Mouse (Mus musculus): ENCODE data around the gene Wdr6.
"Not testable (repeated sequence)": the region's sequence is repeated elsewhere in the genome, so short reads cannot be mapped to it uniquely, and the experiment has no call there.

Wdr6 gene

DNA sequence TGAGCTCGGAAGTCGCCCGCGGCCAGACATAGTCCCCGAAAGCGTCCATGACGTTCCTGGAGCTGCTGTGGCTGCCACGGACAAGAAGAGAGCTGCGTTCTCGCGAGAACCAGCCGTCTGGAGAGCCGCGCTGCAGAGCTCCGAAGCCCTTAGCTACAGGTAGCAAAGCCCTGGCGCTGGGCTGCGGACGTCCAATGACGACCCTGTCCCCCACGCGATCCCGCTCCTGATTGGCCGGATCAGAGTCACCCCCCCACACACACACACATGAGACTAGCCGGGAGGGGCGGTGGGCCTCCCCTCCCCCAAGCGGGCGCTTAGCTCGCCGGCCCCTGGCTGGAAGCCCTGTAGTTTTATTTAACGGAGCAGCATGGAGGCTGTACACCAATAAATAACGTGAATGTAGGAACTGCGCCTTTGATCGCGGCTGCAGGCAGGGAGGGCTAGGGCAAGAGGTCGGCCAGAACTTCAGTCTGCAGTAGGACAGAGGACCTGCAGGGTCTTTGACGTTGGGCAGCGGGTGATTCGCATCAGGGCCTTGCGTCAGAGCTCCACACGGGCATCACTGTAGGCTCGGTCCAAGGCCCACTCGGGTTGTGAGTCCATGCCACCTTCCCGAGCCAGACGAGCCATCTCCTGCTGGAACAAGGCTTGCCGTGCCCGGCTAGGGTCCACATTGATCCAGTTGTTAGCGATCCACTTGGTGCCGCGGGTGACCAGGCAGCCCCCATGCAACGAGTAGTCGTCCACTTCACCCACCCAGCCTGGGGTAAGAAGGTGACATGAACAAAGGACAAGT is at the start of gene Wdr6:
TSS of gene Wdr6 (minus strand) at position 195 of the 799 bp plus-strand sequence.
- DNase-seq = peak; percentile 93 to 95

DNA sequence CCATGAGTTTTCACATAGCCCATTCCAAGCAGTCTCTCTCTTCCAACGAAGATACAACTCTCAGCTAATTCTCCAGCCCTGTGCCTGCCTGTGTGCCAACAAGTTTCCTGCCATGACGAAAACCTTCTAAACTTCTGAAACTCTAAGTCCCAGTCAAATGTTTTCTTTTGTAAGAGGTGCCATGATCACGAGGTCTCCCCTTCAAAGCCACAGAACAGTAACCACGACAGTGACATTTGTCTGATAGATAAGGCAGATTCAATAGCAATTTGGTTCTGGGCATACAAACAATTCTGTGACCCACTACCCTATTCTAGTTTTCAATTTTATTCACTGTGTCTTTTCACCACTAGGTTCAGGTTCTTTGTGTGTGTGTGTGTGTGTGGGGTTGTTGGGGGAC is 49.6 kb upstream of the Wdr6 start:
- no peak for DNase-seq

DNA sequence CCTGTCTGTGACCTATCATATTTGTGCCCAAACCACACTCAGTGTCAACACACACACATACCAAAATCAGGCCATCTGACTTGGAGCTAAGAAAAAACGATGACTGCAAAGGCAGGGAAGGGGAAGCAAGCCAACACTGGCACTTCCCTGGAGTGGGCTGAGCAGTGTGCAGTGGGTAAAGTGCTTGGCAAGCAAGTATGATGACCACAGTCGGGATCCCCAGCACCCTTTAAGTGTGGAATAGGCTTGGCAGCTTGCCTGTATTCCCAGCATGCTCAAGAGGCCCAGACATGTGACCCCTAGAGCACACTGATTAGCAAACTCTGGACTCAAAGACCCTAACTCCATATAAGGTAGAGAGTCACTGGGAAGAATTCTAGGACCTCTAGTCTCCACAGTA is 48.0 kb upstream of the Wdr6 start:
- no peak for DNase-seq

DNA sequence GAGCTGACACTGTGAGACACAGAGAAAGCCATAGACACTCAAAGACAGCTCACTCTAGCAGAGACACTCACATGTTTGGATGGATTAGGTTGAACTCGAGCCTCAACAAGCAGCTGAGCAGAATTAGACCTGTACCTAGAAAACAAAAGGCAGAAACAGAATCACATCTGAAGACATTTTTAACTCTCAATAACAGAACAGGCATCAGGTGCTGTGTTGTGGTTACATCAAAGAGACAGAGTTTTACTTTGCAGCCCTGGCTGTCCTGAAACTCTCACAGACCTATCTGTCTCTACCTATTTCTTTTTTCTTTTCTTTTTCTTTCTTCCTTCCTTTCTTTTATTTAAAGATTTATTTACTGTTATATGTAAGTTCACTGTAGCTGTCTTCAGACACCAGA is 38.8 kb upstream of the Wdr6 start:
- no peak for DNase-seq

DNA sequence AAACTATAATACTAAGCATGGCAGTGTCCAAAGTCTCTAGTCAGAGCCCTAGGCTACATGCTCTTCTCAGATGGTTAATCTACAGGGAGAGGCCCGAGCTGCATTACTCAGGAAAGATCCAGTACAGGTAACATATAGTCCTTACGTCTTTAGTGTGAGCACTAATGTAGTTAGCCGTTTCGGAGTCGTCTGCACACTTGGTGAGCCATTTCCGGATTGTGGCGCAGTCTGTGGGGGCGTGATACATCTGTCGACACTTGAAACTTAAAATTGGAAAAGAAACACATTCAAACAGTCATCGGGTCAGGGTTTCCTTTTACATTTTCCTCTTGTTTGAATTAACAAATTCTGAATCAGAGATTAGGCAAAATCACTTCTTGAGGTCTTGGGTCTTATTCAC is 32.9 kb upstream of the Wdr6 start:
- no peak for DNase-seq

DNA sequence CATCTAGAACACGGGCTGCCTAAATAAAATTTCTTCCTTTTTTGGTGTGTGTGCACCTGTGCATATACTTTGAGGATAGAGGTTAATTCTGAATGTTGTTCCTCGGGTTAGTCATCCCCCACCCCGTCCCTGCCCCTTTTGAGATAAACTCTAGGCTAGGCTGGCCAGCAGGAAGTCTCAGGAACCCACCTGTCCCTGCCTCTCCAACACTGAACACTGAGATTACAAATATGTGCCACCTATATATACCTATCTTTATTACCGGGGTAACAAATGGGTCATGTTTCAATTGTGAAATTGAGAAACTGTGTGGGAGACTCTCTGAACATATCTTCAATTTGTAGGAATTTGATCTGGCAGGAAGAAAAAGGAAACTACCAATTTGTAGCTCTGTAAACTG is 30.4 kb upstream of the Wdr6 start:
- no peak for DNase-seq

DNA sequence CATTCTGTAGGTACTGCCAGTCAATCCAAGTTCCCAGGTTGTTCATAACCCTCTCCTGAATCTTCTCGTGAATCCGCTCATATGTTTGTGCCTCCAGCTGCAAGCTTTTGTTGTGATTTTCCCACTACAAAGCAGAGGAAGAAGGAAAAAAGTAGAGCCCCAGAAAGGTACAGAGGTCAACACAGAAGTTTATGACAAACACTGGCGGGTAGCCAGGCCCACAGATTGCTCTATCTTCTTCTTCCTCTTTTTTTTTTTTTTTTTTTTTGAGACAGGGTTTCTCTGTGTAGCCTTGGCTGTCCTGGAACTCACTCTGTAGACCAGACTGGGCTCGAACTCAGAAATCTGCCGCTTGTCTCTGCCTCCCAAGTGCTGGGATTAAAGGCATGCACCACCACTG is 29.4 kb upstream of the Wdr6 start:
- DNase-seq = not testable (repeated sequence)

DNA sequence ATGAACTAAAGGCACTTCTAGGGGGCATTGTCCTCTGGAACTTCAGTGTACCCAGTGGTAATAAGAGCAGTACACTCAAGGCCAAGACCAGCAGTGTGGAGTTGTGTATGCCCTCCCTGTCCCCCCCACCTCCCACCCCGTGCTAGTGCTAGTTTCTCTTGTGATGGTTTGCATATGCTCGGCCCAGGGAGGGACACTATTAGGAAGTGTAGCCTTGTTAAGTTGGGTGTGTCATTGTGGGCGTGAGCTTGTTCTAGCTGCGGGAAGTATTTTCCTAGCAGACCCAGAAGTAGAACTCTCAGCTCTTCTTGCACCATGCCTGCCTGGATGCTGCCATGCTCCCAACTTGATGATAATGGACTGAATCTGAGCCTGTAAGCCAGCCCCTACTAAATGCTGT is 23.4 kb upstream of the Wdr6 start:
- no peak for DNase-seq

DNA sequence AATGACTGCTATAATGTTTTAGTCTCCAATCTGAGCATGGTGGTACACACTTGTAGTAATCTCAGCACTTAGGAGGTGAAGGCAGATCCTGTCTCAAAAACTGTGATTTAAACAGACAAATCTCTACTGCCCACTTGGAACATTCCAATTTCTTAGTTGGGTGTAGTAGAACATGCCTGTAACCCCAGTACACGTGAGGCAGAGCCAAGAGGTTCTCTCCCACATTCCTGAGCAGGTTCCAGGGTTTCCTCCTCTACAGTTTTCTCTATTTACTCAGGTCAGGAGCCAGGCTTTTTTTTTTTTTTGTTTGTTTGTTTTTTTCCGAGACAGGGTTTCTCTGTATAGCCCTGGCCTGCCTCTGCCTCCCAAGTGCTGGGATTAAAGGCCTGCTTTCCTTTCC is 21.5 kb upstream of the Wdr6 start:
- no peak for DNase-seq

DNA sequence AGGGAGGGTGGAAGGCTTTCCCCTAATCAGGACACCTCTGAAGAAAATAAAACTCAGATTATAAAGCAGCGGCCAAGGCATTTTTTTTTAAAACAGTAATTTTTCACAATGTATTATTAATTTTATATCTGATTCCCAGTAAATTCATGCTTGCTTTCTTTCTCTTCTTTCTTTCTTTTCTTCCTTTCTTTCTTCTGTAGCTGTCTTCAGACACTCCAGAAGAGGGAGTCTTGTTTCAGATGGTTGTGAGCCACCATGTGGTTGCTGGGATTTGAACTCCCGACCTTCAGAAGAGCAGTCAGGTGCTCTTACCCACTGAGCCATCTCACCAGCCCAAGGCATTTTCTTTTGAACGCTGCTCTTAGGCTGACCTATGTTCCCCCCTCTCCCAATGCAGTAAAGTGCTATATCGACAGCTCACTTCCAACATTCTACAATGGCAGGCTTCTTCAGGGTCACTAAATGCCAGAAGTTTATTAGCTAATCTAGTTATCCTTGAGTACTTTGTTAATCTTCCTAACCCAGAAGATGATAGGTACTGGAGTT is 20.6 kb upstream of the Wdr6 start:
- DNase-seq = no peak

DNA sequence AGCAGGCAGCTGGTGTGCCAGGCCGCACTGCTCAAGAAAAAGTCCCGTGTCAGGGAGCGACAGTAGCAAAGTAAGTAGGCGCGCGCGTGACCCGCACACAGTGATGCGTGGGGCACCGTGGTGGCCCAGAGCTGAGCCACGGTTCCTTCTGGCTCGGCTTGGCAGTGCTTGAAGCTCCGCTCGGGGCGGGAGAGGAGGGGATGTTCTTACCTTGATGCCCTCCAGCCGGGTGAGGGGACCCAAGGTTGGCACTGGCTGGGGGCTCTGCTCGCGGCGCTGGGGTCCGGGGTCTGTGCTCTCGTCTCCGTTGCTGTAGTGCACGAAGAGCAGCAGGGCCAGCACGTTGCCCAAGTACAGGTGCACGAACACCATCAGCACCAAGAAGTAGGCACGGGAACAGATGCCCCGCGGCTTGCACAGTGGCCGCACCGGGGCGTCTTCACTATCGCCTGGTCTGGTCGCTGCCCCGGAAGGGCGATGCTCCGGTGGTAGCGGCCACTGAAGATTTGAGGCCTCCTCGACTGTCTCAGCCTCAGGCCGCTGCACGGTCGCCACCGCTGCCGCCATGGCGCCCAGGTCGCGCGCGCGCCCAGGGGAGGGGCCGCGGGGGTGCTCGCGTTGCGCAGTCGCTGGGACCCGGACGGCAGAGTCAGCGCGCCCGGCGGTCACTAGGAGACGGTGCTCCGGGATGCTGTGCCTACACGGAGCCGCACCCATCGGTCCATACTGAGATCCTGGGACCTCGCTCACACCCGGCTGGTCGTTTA is 18.6 kb upstream of the Wdr6 start, which contains the start of gene P4htm:
TSS of gene P4htm (minus strand) at position 670 of the 767 bp plus-strand sequence.
- peak; percentile 22 to 29 for DNase-seq

DNA sequence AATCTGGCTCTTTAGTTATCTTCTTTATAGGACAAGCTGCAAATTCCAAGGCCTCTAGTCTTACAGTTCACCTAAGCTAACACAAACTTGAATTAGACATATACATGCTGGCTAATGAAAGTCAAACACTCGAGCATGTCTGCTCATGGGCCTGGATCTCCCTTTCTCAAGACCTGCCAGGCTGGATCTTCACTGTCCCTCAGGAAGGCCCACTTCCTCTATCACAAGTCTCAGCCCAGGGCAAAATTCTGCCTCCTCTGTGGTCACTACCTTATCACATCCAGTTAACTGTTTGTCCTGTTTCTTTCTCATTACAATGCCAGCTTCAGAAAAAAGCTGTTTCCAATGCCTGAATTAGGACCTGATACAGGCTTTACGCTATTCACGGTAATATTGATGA is 15.8 kb upstream of the Wdr6 start:
- no peak for DNase-seq

DNA sequence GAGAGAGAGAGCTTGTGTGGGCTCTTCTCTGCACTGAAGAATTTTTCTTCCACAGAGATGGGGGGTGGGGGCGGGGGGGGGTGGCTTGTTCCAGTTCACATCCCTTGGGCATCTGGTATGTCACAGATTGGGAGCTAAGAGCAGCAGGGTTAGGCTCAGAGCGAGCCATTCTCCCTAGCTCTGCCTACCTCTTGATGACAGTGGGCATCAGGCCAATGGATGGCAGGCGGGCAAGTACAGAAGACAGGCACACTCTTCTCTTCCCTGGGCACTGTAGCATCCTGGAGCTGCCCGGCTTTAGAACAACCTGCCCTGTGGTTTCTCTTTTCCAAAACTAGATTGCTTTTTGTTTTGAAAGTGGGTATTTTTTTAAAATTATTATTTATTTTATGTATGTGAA is 12.9 kb upstream of the Wdr6 start:
- no peak for DNase-seq

DNA sequence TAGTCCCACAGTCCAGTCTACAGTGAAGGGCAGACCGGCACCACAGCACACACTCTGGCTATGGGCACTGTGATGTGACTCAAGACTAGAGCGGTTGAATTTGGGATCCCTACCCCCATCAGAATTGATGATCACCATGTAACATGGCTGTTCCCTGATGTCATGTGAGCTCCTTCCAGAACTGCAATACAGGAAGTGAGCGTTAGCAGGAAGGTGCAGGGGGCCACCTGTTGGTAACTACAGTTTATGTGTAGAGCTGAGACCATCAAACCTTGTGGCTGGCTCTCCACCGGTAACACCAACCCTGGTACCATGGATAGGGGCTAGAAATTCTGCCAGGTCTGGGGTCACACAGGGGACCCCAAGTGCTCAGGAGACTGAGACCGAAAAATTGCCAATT is 10.7 kb upstream of the Wdr6 start:
- peak in 1 of 2 experiments; percentile 13 for DNase-seq

DNA sequence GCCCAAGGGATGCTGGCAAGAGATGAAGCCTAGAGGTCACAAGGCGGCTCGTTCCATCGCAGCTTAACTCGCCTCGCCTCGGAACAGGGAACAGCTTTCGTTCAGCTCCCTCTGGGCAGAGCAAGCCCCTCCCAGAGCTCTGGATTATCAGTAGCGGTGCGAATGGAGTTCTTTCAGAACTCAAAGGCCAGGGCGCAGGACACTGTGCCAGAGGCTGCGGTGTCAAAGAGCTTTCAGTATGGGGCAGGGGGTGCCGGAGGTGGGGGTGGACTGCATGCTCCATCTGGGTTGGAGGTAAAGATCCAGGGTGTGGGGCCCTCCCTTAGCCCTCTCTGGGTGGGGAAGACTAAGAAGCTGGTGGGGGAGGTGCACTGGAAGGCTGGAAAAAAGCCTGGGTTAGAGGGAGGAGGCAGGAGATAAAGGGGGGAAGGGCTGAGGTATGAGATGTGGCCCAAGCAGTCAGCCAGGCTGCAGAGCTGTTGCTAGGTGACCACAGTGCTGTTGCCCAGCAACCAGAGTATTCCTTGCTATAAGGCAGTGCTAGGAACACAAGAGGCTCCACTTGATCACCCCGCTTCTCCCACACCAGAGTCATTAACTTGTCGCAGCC is 9.1 kb upstream of the Wdr6 start:
- DNase-seq = no peak

DNA sequence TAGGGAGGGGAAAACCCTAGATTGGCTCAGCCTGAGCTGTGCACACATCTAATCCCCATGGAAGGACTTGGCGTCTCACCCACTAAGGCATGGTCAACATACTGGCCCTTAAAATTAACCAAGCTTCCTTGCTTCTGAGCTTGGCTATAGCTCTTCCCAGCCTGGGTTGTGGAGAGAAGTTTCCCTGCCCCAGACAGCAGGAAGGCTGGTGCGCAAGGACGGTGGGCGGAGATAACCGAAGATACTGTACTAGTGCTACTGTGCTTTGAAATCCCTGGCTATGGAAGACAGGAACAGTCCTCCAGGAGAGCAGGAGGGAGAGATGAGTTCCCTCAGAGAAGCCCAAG is 778 bp upstream of the Wdr6 start:
- DNase-seq = no peak

DNA sequence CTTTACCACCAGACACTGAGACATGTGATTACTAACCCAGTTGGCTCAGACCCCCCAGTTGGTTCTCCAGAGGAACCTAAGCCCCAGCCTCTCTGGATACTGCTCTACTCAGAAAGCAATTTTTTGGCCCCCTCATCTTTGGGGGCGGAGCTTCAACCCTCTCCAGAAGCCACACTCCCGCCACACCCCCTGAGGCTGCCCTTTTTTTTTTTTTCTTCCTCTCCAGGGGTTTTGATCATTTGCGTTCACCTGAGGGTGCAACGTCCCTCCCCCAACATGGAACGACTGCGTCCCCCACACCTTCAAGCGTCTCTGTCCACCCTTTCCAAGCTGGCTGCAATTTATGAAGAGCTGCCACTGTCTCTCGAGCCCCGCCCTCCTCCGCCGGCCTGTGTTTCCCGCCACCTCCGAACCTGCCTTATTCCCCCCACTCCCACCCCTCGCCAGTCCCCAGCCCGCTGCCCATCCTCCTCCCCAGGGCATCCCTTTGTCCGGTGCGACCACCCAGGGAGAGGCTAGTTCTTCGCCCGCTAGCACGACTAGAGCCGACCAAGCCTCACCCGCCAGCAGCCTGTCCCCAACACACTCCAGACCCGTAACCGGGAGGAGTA is 500 bp downstream of the Wdr6 start:
- DNase-seq = peak in 1 of 2 experiments; percentile 51

DNA sequence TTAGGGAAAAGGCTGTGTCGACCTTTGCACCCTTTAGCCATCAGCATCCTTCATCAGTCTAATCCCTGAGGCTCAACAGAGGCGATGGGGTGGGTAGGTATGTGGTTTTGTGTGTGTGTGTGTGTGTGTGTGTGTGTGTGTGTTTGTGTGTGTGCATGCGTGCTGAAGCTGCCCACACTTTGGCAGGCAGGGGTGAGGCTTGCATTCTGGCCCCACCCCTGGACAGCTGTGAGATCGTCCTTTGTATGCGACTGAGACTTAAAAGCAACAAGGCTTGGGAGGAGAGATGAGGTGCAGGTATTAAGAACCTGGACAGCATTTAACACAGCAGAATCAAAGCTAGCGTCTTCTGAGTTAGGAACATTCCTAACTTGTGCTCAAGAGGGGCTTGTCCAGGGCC is 1.5 kb downstream of the Wdr6 start:
- DNase-seq = no peak

DNA sequence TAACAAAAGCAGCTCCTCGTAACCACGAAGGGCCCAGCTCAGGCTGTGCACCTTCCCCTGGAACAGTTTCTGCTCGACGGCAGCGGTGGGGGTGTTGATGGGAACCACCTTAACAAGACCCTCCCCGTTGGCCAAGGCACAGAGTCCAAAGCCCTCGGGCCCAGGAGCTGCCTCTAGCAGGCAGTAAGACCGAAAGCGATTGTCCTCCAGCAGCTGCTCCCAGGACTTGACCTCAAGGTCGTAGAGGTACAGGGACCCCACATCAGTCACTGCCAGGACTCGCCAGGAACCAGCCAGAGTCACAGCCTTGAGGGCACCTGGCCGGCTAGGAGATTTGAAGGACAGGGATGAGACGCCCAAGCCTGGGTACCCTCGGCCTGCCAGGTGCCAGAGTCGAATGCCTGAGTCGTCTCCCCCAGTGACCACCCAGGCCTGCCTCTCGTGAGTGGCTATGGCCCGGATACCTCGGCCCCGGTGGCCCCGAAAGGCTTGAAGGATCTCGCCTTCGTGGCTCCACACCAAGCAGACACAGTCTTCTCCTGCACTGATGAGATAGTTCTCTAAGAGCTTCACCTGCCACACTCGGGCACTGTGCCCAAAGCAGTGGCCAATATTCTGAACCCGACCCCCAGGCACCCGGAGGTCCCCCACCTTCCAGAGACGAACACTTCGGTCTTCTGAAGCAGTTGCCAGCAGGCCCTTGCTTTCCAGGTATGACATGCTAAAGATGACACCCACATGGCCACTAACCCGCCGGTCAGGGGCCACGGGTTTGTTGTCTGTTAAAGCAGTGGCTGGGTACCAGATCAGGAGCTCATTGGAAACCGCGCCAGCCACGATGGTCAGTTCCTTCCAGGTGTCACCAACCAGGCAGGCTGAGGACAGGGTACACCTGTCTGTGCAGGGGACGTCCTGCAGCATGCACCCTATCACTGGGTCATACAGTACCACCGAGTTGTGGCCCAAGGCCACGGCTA is 2.9 kb downstream of the Wdr6 start:
- DNase-seq = no peak

DNA sequence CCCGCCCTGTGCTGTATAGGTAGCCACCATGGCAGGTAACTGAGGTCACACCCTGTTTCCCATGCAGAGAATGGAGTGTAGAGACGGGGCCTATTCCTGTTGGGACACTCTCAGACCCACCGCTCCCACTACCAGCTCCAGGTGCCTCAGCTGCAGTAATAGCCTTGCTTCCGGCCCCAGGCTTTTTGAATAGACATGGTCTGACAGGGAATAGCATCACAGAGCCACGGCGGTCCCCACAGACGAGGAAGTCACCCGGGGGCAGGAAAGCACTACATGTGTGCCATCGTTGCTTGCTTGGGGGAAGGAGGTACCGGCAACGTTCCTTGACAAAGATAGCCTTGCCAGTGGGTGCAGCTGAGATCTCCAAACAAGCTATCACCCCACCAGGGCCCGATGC is 3.6 kb downstream of the Wdr6 start:
- DNase-seq = no peak

DNA sequence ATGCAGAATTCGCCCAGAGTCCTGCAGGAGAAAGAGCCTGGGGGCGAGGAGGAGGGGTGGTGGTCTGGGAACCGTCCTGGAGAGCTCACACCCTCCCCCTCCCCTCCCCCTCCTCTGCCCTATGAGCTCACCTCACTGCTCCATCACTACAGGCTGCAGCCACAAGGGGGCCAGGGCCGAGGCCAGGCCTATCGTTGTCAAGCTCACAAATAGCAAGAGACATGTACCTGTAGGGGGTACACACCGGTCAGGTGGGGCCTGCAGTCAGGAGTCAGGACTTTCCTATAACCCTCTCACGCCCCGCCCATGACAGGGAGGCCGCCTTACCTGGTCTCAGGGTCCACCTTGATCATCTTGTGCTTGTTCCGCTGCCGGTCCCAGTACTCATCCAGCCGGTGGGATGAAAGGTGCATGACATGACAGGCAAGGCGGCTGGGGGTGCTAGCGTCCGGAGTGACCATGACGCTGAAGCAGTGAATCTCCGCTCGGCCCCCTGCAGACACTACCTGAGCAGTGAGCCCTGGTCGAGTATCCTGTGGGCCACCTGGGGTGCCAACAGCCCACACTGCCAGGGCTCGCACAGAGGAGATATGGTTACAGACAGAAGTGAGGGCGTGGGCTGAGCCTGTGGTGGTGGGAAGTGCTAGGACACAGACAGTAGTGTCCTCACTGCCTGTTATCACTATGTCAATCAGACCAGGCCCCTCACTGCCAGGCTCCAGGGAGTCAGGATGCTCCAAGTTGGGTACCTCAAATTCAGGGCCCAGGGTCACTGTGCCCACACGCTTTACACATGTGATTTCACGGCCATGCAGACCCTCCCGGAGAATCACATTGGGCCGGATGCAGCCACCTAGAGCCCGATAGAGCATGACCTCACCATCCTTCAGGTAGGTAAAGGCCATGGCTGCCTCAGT is 4.5 kb downstream of the Wdr6 start:
- no peak for DNase-seq

Data from thymus, adult 18-20 months (tissue).